Mouse (Mus musculus) spleen, postnatal 36 days (tissue): ENCODE data around the gene Cyp2g1.
"Not testable (repeated sequence)": the region's sequence is repeated elsewhere in the genome, so short reads cannot be mapped to it uniquely, and the experiment has no call there.

Experiments used
- DNase-seq, 2 experiments: peaks; one replicate each; pipeline ENCODE4 v3.0.0; 2022; ENCODE audit warnings: low spot score in 2 of 2, mixed read lengths in 1 of 2

The Cyp2g1 gene

DNA sequence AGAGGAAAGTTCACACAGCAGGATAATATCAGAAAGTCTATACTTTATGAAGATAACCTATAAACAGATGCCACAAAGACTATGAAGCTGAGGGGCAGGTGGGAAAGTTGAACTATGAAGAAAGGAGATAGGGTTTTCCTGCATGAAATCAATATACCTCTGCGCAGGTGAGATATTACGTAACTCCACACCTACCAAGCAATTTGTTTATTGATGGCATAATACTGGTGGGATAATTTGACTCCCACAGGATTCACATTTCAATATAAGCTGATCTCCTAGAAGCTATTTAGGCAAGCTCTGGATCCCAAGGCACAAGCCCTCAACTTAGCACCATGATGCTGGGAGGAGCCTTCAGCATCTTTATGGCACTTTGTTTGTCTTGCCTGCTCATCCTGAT lies at the start of gene Cyp2g1:
Gene Cyp2g1 (plus strand): TSS at position 301 of the 400 bp plus-strand sequence.
- DNase-seq: no peak

DNA sequence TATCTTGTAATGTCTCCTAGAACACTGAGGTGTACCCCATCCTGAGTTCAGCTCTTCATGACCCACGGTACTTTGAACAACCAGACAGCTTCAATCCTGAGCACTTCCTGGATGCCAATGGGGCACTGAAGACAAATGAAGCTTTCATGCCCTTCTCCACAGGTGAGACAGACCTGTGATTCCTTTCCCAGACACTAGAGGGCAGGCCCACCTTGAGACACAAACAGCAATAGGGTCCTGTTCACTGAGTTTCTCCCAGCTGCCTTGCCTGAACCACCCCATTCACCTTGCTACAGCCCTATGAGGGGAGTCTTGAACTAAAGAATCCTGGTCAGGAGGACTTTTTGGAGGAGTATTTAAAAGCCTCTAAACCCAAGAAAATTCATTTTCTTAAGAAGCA lies 41.6 kb upstream of the Cyp2g1 start:
- no peak for DNase-seq

DNA sequence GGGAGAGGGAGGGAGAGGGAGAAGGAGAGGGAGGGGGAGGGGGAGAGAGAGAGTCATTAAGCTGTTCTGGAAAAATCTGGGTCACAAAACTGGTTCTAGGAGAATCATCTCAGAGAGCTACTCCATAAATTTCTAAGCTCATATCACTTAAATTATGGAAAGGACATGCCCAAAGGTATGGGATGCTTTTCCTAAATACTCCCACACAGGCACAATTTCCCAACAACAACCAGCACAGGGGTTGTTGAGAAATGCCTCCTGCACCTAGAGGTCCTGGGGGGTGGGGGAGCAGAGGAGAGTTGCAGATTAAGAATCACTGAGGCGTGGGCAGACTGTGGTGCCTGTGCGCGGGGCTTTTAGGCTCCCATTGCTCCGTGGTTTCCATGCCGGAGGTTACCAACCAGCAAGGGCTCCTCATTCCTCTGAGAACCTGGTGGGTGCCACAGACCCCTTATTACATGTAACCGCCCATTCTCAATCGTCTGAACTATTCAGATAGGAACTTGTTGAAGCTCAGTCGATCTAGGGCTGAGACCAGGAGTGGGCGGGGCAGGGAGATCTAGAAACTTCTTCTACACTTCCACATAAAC lies 38.7 kb upstream of the Cyp2g1 start:
- no peak for DNase-seq

DNA sequence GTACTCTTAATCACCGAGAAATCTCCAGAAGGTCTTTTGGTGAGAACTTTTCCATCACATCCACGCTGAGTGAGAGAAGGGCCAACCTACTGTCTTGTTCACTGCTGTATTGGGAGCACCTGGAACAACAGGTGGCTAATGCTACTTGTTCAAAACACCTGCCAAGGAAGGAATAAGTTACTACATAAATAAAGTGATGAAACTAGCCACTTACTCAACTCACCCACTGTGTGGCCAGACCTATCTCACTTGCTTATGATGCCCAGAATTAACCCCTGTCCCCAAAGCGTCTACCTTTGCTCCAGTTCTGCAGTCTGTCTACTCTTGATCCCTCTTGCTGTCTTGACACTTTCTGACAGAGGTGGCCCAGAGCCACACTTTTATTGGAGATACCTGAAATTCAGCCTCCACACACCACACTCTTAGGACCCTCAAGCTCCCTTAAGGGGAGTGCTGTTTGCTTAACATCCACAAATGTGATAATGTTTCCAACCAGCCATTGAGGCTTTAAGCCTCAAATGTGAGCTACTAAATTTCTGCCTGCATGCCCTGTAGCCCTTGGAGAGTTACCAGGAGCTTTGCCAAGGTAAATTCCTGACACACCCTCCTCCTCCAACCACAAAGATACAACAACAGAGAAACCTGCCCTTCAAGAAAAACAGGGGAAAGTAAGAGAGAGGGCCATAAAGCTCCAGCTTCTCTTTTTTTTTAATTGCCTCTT lies 35.7 kb upstream of the Cyp2g1 start:
- DNase-seq: no peak

DNA sequence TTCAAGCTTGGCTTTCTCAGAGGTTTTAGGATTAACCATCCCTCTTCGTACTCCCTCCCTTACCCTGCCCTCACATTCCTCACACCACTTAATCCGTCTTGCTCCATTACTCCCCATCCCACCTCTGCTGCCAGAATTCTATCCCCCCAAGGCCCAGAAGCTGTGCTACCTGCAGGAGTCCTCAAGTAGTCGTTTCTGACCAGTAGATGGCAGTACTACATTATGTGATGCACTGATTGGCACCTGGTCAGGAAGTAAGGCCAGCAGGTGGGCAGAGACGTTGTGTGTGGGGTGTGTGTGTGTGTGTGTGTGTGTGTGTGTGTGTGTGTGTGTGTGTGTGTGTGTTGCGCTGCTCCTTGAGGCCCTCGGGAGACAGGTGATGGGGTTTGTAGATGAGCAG lies 32.8 kb upstream of the Cyp2g1 start:
- DNase-seq: no peak

DNA sequence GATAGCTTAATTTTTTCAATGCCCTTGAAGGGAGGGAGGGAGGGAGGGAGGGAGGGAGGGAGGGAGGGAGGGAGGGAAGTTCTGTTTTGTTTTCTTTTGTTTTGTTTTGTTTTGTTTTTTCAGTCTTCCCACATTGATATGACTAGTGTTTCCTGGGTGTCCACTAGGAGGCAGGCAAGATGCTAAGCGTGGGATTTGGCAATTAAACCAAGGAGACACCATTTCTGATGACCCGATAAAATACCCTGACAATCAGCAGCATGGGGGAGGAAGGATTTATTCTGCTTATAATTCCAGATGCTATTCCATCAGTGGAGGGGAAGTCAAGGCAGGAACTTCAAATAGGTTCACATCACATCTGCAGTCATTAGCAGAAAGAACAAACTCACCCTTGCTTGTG lies 30.9 kb upstream of the Cyp2g1 start:
- DNase-seq: no peak

DNA sequence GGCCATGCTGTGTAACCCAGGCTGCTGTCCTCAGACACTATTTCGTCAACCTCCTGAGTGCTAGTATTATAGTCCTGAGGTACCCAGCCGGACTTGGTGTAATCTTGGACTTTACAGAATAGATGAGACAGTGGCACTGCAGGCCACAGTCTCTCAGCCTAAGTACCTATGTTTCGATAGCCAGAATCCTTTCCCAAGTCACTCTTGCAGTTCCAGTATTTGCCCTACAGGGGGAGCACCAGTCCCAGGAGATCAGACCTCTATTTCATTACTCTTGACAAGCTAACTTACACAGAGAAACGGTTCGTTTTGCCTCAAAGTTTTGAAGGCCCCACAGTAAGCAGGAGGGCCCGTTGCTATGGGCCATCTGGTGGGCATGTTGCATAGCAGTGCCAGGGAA lies 30.2 kb upstream of the Cyp2g1 start:
- DNase-seq: no peak

DNA sequence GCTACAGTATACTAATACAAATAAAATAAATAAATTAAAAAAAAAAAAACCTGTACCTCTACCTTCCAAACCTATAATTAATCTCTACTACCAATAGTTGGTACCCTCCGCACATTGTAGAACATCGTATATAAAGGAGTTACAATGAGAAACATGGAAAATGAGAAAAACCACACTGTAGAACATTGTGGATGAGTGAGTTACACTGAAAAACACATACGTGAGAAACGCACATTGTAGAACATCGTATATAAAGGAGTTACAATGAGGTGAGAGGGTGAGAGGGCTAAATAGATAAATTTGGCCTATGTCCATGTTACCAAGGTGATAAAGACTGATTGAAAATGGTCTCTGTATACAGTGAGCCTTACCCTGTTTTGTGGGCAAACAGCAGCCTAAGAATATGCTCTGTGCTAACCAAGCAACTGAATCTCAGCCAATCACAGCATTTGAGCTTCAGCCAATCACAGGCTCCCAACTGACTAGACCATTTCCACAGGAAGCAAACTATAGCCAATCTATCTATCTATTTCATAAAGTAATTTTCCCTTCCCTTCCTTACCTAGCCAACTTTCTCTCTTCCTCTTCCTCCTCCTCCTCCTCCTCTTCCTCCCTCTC lies 28.8 kb upstream of the Cyp2g1 start:
- DNase-seq: no peak

DNA sequence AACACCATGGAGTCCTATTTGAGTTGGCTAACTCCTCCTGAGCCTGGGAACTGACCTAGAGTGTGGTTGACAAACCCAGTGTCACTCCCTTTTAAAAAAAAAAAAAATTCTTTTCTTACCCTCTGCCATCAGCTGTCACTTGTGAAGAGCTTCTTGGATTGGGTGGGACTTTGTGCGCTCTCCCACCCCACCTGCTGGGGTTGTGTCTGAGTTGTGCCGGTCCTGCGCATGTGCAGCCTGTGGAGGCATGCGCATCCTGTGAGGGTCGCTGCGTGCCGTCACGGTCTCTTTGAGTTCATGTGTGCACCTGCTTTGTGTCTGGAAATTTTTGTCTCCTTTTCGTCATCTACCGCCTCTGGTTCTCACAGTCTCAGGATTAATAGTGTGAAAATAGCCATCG lies 28.2 kb upstream of the Cyp2g1 start:
- no peak for DNase-seq

DNA sequence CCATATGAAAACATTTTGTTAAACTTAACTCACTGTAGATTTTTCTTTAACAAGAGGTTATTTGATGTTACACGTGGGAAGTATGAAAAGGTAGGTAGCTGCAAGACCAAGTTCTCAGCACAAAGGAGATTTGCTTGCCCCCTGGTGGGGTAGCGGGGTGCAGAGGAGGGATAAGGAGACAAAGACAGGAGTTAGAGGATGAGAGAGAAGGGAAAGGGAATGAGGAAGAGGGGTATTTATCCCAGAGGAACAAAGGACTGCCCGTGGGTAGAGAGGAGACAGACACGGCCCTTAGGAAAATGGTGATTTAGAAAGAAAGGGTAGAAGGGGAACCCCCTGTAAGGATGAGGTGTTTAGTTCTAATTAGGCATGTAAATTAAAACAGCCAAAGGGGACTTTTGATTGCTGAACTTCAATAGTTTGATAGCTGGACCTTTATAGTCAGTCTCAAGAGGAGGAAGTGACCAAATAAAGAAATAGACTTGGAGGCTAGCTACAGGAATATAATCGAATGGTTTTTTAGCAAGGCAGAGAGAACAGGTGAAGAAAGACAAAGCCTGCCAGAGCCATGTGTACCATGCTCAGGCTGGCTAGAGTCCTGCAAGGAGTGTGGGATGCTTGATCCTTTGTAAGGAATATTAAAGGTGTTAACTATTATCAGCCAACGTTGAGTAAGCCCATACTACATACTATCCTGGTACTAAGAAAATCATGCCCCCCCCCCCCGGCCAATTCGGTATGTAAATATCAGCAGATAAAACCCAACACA lies 27.5 kb upstream of the Cyp2g1 start:
- no peak for DNase-seq

DNA sequence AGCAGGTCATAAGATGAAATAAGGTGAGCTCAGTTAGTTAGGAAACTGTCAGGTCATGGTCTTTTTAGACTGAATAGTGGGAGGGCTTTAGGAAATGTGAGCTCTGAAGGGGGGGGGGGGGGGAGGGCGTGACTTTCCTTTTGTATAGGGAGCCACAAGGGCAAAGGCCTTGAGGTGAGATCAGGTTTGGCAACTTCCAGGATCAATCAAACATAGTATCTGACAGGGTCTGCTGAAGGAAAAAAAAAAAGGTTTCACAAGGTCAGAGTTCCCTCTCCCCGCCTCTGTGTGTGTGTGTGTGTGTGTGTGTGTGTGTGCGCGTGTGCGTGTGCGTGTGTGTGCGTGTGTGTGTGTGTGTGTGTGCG lies 26.9 kb upstream of the Cyp2g1 start:
- no peak for DNase-seq

DNA sequence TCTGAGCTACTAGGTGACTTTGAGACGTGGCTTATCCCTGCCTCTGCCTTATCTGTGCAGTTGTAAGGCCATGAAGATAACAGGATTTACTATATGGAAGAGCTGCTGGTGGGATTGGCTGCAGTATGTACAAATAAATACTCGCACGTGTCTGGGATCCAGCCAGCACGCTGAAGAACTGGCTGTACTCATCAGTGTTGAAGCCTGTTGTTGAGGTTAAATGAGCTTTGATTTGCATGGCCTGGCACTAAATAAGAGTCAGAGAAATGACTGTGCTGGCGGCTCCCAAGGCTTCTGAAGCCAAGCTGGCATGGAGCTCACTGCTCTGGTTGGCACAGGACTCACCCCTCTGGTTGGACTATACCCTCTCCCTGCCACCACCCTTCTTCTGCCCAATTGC lies 25.5 kb upstream of the Cyp2g1 start:
- no peak for DNase-seq

DNA sequence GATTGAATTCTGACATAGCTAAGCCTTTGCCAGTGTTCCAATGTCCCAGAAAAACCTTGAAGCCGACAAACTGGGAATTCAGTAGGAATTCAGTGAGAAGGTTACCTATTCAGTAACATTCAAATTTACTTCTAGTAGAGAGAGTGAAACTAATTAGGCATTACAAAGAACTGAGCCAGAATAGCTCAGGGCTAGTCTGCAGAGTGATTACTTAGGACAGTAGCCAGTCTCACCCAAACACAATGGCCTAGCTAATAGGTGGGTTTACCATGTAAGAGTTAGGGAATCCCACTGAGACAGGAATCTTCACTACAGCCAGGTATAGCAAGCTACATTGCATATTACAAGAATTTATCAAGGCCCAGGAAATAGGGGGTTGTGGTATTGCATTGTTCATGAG lies 22.7 kb upstream of the Cyp2g1 start:
- DNase-seq: not testable (repeated sequence)

DNA sequence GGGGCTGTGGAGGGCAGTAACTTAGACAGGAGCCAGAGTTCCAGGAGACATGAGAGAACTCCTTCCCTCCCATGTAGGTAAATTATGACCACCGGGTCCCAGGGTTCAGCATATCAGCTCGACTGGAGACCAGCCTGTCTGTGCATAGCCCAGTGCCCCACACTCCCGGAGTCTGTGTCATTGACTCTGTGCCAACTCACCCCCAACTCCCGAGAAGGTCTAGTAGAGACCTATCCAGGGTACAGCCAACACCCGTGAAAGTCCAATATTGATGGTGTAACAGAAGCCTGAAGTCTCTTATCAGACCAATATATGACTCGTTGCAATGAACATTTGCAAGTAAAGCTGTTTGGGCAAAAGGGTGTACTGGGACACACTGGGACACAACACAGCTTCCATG lies 18.7 kb upstream of the Cyp2g1 start:
- no peak for DNase-seq

DNA sequence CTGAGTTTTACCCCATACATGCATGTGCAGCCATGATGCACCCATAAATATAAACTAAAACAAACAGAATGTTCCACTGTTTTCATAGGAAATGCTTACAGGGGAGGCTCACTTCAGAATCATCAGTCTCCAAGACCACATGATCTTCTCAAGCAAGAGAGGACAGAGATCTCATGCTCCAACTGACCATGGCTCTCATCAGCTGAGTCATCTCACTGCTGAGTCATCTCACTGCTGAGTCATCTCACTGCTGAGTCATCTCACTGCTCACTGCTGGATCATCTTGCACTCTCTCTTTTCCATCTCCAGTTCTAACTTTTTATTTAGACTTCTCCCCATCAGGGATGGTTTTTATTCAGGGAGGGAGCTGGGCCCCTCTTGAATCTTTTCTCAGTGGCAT lies 8.6 kb upstream of the Cyp2g1 start:
- no peak for DNase-seq

DNA sequence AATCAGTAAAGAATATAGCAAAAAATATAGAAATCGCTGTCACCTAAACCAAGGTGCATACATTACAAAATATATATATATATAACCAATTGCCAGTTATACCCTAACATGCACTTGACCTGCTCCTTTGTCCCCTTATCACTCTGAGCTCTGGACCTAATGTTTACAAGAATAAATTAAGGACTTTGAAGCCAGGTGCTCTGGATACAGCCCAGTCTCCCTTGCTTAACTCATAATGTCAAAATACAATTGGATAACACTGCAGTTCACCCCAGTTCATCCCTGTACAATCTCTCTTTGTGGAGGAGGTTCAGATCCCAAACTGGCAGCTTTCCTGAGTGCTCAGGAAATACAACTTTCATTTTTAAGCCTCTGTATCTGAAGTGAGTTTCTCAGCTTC lies 7.7 kb upstream of the Cyp2g1 start:
- no peak for DNase-seq

DNA sequence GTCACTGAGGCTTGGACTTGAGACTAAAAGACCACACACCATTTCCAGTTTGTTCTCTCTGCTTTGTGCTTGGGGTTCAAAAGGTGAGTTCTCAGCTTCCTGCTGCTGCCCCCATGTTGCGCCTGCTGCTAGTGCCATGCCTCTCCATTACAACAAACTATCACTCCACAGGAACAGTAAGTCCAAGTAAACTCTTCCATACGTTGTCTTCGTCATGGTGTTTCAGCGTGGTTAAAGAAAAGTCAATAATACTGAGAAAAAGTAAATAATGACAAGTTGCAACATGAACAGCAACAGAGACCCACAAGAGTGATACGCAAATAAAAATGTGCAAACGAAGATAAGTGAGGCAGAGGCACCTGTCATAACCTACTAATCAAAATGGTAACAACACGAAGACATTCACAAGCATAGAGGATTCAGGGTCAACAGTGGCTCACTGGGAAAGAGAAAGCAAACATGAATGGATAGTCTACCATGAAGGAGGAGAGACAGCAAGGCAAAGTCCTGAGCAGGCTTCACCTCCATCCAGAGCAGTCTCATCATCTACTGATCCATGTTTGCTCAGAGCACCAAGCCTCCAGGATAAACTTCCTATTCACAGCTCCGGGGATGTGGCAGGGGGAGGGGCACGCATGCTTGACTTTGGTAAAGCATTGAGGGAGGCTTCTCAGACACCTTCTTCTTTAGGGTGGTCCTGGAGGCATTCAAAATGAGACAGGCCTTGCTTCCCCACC lies 23.0 kb downstream of the Cyp2g1 start:
- DNase-seq: not testable (repeated sequence)

DNA sequence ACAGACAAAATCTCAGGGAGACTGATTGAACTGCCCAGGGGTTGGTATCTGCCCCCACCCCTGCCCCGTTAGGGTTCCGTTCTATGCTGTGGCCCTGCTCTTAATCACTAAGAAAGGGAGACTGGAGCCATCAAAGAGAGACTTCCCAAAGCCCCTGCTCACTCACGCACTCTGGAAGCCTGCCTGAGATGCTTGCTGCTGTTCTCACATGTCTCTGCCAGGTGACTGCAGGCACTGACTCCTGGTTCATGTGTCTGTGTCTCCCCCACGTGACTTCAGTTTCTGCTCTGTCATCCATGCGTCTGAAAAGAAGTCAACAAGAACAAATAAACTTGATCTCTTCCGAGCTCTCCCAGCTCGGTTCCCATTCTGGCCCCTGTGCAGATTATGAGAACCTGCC lies 24.0 kb downstream of the Cyp2g1 start:
- not testable (repeated sequence) for DNase-seq

DNA sequence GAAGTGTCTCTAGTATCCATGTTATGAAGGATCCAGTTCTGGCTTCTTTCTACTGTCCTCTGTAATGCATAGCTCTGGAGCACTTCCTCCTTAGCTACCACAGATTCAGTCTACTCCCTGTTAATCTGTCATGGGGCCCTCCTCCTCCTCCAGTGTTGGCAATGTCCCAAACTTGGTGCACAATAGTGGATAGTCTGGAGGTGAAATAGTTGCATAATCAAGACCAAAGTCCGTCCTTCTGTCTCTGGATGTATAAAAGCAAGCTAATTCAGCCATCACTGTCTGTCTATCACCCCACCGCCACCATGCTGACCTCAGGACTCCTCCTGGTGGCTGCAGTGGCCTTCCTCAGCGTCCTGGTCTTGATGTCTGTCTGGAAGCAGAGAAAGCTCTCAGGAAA lies 26.4 kb downstream of the Cyp2g1 start, which contains the start of gene Cyp2a5:
Gene Cyp2a5 (plus strand): TSS at position 247 of the 400 bp plus-strand sequence.
- DNase-seq: not testable (repeated sequence)

DNA sequence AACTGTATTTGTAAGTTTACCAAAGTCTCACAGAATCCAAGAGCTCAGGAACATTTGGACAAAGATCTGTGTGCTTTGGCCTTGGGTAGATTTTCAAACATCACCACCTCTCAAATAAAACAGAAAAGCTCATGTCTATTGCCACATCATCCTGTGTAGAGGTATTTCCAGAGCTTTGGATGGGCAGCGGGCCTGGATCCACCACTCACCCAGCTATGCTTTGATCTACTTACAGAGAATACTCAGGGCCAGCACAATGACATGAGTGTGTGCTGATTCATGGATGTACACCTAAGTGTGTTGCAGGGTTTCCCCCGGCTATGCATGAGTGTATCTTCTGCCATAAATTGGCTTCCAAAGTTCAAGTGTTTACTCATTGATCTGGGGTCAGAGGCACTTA lies 34.7 kb downstream of the Cyp2g1 start:
- not testable (repeated sequence) for DNase-seq

DNA sequence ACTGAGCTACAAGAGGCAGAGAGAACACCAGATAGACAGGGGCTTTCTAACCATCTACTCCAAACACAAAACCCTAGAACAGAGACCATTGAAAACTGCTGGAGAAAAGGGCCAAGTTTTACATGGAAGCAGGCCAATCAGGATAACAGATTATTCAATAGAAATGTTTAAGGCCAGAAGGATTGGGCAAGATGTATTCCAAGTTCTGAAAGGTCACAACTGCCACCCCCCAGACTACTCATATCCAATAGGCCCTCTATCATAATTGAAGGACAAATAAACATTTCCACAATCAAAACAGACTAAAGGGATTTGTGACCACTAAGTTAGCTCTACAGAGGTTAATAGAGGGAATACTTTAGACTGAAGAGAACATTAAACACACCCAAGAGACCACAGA lies 41.4 kb downstream of the Cyp2g1 start:
- not testable (repeated sequence) for DNase-seq
